16 mouse cellular contexts compared by ENCODE assay signal in the genomic region with DNA sequence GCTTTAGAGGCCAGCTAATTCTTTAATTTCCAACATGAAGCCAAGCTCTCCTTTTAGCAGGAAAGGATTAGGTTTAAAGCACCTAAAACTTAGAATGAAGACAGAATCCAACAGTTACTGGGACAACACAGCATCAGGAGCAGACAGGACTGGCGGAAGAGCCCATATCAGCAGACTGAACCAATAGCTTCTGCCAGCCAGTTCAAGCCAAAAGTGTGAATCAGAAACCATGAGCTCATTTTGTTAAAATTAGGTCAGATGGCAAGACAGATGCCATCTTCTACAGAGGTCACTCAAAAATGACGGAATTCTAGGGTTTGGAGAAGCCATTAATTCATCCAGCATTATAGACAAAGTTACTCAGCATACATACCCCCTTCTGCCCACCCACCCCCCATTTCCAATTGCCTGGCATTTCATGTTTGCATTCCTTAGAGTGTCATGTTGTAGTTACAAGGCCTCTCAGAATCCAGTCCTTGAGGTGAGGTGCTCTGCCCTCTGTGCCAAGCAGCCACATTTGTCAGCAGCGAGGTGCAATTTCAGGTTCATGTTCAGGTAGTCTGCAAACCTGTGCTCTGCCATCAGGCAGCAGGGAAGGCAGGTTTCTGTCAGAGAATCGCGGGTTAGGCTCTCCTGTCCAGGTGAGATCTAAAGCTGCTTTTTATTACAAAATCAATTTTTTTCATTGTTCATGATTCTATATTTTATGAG.
"Had no signal": no experiment of that assay in that cellular context is flagged by ENCODE, and none has a peak within 500 bp of the region (broad histone marks: within the 10 kb centered on the region; RNA-seq: fewer than 3 reads in every experiment).

No protein-coding gene starts in this region.

- H3K9me3 ChIP-seq: limb, embryonic 15.5 days; liver, embryonic 13.5 days; lung, embryonic 15.5 days had no signal

- H3K4me2 ChIP-seq: limb, embryonic 15.5 days; liver, embryonic 13.5 days; lung, embryonic 15.5 days; midbrain, embryonic 11.5 days had no signal

- ATAC-seq: liver, postnatal 0 days; midbrain, embryonic 16.5 days had no signal

- H3K27me3 ChIP-seq: limb, embryonic 15.5 days; liver, embryonic 13.5 days; lung, embryonic 15.5 days; megakaryocyte, embryonic 14.5 days had no signal

- H3K9ac ChIP-seq: limb, embryonic 15.5 days; liver, embryonic 13.5 days; liver, postnatal 0 days; lung, embryonic 15.5 days had no signal

- H3K4me1 ChIP-seq: limb, embryonic 15.5 days; liver, embryonic 13.5 days; lung, embryonic 15.5 days; megakaryocyte, embryonic 14.5 days had no signal

- H3K27ac ChIP-seq: kidney, postnatal 0 days; limb, embryonic 15.5 days; liver, embryonic 13.5 days; lung, embryonic 15.5 days; macrophage; stomach, postnatal 0 days had no signal

- DNase-seq: kidney, postnatal 36 days; layer of hippocampus, postnatal 36 days; liver, embryonic 13.5 days; liver, postnatal 0 days; lung, postnatal 14 days; right cerebral cortex, adult 18-20 months; right cerebral cortex, postnatal 25 days; thymus, postnatal 14 days had no signal

- H3K36me3 ChIP-seq: limb, embryonic 15.5 days; liver, embryonic 13.5 days; lung, embryonic 15.5 days had no signal

- H3K4me3 ChIP-seq: limb, embryonic 15.5 days; liver, embryonic 13.5 days; lung, embryonic 15.5 days; megakaryocyte, embryonic 14.5 days had no signal
